Mouse (Mus musculus) embryo, embryonic 10 days (tissue): Measurements from ENCODE around the gene Shisa6.
A peak's percentile ranks its signal among the peaks of the same experiment; 100 is the strongest.
"Not testable (repeated sequence)": the region's sequence is repeated elsewhere in the genome, so short reads cannot be mapped to it uniquely, and the experiment has no call there.

Experiments used
- DNase-seq: peaks from one replicate; pipeline ENCODE4 v3.0.0-alpha.2; 2015; ENCODE audit warnings: low spot score

Shisa6 gene

GRCm38 (mm10) chr11:66482501-66482900 is 43.3 kb downstream of the Shisa6 start:
- no peak for DNase-seq

DNA sequence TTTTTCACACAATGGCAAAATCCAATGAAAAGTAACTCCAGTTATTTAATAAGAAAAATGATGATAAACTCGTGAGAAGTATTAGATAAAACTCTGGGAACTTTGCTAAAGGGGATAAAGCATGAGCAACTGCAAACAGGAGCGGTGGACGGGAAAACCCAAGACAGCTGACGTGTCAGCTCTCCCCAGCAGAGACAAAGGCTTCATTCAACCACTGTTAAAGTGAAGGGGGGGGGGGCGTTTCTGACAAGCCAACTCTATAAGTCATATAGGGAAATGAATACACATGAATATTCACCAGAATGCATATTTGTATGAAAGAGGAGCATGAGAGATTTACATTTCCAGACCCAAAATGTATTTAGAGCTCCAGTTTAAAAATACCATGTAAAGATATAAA is 83.1 kb downstream of the Shisa6 start:
- no peak for DNase-seq

- no peak for DNase-seq
Measured at GRCm38 (mm10) chr11:66426129-66426528, 99.6 kb downstream of the Shisa6 start.

GRCm38 (mm10) chr11:66418216-66418615 is 107.5 kb downstream of the Shisa6 start:
- no peak for DNase-seq

DNA sequence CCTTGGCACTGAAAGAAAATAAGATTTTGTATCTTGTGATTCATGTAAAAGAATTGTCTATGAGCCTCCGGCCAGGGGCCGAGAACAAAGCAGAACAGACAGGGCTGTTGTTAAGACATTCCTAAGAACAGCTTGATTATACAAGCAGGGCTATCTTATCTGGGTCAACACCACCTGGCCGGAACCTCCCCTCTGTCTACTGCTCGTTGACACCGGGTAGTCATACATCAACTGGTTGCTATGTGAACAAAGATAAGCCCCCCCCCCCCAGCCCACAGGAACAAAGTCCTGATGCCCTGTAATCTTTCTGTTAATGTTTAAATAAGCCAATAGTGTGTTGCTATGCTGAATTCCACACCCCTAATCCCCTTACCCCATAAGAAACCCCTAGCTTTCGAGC is 117.0 kb downstream of the Shisa6 start:
- DNase-seq, result not testable (repeated sequence)

DNA sequence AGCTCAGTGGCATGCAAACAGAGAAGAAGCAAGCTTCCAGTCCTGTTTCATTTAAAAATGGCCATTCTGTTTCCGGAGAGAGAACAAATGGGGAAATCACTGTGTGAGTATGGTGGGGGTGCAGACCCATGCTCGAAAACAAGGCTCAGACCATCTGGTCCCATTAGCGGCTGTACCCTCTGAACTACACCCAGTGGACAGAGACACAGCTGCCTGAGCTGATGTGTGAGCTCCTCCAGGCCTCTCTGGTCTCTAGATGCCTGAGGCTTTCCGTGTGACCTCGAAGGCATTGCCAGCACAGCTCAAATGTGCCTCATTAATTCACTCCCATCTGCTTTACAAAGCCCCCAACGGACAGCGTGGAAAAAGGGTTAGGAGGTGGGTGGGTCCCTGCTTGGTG is 125.7 kb downstream of the Shisa6 start:
- peak; percentile 8 for DNase-seq

DNA sequence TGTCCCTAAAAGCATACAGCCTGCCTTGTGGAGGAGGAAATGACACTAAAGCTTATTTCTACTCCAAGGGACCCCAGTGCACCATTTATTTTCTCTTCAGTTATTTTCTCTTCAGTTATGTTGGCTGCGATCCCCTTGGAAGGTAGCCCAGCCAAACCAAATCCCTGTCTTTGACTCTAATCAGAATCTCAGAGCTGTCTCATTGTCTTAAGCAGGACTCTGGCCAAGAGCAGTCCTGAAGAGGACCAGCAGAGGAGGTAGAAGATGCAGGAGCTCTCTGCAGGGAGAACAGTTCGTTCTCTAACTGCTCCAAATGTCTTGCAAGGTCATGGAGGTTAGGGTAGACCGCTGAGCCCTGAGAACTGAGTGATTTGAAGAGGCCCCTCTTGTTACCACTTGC is 138.2 kb downstream of the Shisa6 start:
- no peak for DNase-seq

DNA sequence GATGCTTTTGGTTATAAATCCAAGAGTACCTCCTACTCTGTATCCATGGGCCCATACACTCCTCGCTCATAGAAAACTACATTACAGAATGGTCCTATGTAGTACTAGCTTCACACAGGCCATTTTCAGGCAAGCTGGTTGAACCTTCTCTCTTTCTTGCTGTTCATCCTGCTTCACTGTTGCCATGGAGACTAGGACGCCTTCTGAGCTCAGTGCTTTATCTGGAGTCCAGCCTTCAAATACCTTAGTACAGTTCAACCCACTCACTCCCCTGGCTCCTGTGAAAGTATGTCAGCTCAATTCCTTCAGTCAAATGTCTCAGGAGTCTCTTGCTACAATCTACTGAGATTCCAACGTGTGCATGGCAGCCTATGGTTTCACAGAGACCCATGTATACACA is 154.0 kb downstream of the Shisa6 start:
- no peak for DNase-seq

DNA sequence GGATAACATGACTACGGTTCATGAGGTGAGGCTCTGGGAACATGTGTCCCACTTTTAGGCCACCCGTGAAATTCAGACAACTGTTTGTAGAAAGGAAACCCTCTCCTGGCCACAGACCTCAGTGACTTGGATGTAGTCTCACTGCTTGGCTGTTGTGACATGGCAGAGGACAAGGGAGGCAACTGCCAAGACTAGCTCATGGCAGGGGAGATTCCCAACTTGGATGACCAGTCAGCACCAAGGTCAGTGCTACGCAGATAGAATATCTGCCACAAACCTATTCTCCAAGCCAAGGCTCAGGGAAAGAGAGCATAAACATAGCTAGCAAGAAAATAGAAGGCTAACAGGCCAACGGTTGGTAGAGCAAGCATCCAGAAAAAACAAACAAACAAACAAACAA is 156.0 kb downstream of the Shisa6 start:
- DNase-seq, result no peak

- no peak for DNase-seq
Measured at GRCm38 (mm10) chr11:66366809-66367685, 158.7 kb downstream of the Shisa6 start.

GRCm38 (mm10) chr11:66359811-66360210 is 166.0 kb downstream of the Shisa6 start:
- no peak for DNase-seq

DNA sequence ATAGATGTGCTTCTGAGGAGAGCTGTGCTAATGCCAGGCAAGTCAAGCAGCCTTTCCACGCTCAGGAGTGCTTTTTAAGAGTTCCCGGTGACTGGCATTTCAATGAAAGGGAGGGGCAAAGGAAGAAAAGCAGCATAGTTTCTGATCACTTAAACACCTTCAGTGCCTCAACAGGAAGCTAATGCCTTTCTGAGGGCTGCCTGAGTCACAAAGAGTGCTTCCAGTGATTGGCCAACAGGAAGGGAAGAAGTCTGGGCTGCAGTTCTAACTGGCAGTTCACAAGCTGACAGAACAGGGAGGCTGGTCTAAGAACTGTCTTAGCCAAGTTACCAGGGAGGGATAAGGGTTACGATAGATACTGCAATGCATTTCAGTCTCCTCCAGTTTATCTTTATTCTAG is 180.9 kb downstream of the Shisa6 start:
- no peak for DNase-seq

DNA sequence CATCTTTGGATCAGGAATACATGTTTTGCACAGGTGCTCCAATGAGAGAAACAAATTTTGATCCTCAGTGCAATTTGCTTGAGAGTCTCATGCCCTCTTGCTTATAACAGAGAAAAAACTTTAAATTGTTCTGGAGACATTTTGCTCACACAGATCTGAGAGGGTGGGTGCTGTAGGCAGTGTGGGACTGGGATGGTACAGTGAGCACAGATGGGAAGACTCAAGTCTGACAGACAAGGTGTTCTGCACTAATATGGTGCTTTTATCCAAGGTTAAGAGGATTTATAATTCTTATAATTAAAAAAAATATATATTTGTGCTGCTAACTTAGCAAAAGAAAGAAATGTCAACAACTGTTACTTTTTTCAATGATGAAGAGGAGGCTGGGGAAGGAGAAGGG is 189.5 kb downstream of the Shisa6 start:
- no peak for DNase-seq

- DNase-seq, result no peak
Measured at GRCm38 (mm10) chr11:66312764-66313163, 213.0 kb downstream of the Shisa6 start.

DNA sequence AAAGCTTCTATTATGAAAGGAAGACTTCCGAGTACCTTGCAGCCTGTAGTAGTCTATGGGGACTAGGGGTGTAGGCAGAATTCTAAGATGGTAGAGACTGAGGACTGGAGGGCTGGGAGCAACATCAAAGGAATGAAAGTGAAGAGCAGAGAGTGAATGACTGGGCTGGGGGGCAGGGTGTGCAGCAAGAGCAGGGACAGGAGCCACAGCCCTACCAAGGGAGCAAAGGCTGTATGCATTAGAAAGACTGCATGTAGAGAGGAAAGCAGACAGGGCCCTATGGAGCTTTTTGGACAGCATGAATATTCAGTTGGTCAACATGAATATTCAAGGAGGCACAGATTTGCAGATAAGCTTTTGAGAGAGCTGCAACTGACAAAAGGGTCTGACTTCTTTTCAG is 221.4 kb downstream of the Shisa6 start:
- DNase-seq, result no peak

DNA sequence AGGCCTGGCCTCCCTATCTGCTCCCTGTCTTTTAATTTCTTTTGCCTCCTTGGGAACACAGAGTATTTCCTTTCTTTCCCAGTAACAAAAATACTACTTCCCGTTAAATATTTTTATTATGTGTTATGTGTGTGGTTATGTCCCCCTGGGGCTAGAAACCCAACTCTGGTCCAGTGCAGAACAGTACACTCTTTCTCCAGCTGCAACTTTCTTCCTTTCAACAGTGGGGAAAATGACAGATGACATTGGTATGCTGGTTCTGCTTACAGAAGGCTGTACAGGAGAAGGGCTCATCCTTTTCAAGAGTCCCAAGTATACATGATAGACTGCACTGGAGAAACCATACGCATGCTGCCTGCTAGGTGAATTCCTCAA is 251.1 kb downstream of the Shisa6 start:
- no peak for DNase-seq

- no peak for DNase-seq
Measured at GRCm38 (mm10) chr11:66273904-66274706, 251.7 kb downstream of the Shisa6 start.

GRCm38 (mm10) chr11:66267029-66267428 is 258.7 kb downstream of the Shisa6 start:
- DNase-seq, result no peak

DNA sequence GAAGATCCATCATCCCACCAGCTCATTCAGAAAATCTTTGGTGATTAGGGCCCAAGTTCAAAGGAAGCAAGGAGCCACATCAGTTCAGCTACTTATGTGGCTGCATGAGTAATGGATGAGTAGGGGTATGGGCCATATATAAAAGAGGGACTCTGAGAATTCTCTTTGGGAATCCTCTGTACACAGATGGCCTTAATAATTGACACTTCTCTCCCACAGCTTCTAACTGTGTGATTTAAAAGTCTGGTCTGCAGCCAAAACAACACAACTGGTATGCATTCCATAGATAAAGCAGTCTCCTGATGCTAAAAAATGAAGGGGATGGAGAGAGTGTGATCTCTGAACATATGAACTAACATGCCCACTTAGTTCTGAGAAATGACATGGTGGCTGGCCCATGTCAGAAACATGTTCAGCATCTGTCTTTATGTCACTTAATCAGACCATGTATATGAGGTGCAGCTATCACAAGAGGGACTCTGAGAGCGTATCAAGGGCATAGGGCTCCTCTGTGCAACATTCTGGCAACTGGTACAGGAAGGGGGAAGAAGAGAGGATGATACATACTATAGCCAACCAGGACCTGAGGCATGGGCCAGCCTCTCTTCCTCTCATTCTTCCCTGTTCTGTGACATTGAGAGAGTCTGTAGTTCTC is 260.3 kb downstream of the Shisa6 start:
- DNase-seq, result no peak

DNA sequence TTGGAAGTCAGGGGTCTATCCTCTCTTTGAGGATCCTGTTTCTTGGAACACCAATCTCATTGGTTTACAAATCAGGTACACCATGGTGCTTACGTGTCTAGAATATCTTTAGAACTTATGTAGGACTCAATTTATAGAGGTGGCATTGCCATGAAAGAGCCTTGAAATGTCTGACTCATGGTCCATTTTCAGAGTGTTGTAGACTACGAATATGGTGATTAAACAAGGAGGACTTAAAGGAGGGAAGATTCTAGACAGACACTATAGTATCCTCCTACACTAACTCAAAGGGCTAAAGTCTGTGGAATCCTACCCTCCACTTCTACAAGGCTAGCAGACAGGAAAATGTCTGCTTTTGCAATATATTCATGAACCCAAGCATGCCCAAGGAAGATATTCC is 265.6 kb downstream of the Shisa6 start:
- DNase-seq, result no peak

DNA sequence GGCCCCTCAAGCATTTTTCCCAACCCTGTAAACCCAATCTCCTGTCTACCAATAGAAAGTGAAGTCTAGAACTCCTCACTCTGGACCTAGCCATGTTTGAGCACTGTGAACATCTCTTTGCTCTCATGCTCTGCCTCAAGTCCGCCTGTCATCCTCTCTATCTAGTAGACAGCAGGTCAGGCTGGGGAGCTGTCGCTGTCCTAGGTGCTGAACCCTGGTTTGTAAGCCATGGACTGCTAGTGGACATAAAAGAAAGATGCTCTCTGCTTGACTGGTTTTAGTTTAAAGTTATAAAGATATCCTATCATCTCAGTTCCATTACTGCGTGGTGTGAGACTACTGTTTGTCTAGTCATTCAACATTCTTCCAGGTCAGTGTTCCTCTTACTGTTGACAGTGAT is 266.9 kb downstream of the Shisa6 start:
- DNase-seq, result peak; percentile 88

GRCm38 (mm10) chr11:66247115-66247514 is 278.6 kb downstream of the Shisa6 start:
- no peak for DNase-seq

DNA sequence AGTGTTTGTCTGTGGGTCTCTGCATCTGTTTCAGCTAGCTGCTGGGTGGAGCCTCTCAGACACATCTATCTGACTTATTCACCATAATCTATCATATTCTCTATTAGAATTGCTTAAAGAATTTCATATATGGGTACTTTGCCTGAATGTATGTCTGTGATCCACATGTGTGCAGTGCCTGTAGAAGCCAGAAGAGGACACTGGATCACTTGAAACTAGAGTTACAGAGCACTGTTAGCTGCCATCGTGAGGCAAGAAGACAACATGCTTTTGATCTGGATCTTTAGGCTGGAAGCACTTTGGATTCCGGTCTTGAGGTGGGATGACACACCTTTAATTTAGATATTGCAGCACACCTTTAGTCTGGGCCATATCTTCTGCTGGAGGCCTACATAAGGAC is 289.2 kb downstream of the Shisa6 start:
- no peak for DNase-seq
